In genomic region chr7:44551301-44551700, GRCm38 (mm10) we compare ENCODE assay signal across 22 mouse cellular contexts. TPM values are rescaled to one million over a fixed set of nuclear protein-coding genes. Genes with fewer than 3 reads are reported as not detected.
A peak's percentile ranks its signal among the peaks of the same experiment; 100 is the strongest.
DNase-seq lines count a peak whose midpoint lies in the region; ATAC-seq and TF ChIP-seq lines count a peak whose summit lies in the region.
"Had no signal": no experiment of that assay in that cellular context is flagged by ENCODE, and none has a peak within 500 bp of the region (broad histone marks: within the 10 kb centered on the region; RNA-seq: fewer than 3 reads in every experiment).

No protein-coding gene starts in this region.

- no peak overlapping the region for H3K9ac ChIP-seq in forebrain, embryonic 11.5 days (ENCODE audit: low read length)
- no peak overlapping the region for H3K9ac ChIP-seq in forebrain, embryonic 12.5 days
- no peak overlapping the region for H3K9ac ChIP-seq in ES-Bruce4 (ENCODE audit: low read depth, poor library complexity, severe bottlenecking)
- H3K9ac ChIP-seq: embryonic facial prominence, embryonic 12.5 days; heart, embryonic 13.5 days; hindbrain, embryonic 12.5 days had no signal

- no peak for ATAC-seq in forebrain, embryonic 11.5 days (replicated peaks; ENCODE audit: low FRiP score)
- ATAC-seq in forebrain, embryonic 12.5 days (ENCODE audit: low FRiP score), result no peak
- ATAC-seq: activated CD4-positive, CD25-positive, alpha-beta regulatory T cell, adult 4 months; forebrain, embryonic 14.5 days; hindbrain, embryonic 16.5 days; inflammation-experienced regulatory T-cells, adult 6 months; intestine, postnatal 0 days; Patski had no signal

- peak; percentile 49 for DNase-seq in forebrain, embryonic 11.5 days (ENCODE audit: low spot score)
- DNase-seq in right cerebral cortex, postnatal 14 days, result peak; percentile 6
- DNase-seq in right cerebral cortex, postnatal 4 days, result no peak
- no peak for DNase-seq in embryonic facial prominence, embryonic 10.5 days (ENCODE audit: low spot score)
- DNase-seq in embryo, embryonic 10 days (ENCODE audit: low spot score), result no peak
- DNase-seq in kidney, postnatal 25 days, result no peak
- DNase-seq: adrenal gland, postnatal 14 days; cerebellum, postnatal 36 days; gastrocnemius, postnatal 10 days; heart, adult 2 months; heart, postnatal 36 days had no signal

- no peaks in the 10 kb centered on the region; the same call in 1 of the 2 replicates for H3K36me3 ChIP-seq in forebrain, embryonic 11.5 days (ENCODE audit: control insufficient read depth, insufficient read depth, low read length)
- H3K36me3 ChIP-seq in forebrain, embryonic 12.5 days (replicated peaks), result peaks cover 30% of the 10 kb centered on the region
- H3K36me3 ChIP-seq in ES-Bruce4 (ENCODE audit: control insufficient read depth, insufficient read depth, low read length, poor library complexity, severe bottlenecking), result peaks cover 12% of the 10 kb centered on the region
- H3K36me3 ChIP-seq in embryonic facial prominence, embryonic 10.5 days (replicated peaks), result peaks cover 40% of the 10 kb centered on the region

- H3K4me3 ChIP-seq in forebrain, embryonic 11.5 days (ENCODE audit: low read depth, low read length), result no peak overlapping the region
- H3K4me3 ChIP-seq in forebrain, embryonic 12.5 days (replicated peaks), result no peak overlapping the region
- peak overlapping the region; percentile 9 for H3K4me3 ChIP-seq in ES-Bruce4 (ENCODE audit: low read depth, low read length)
- peak overlapping the region; percentile 4; the same call in 1 of the 2 replicates for H3K4me3 ChIP-seq in embryonic facial prominence, embryonic 10.5 days
- H3K4me3 ChIP-seq: embryonic facial prominence, embryonic 12.5 days; heart, adult 2 months; heart, embryonic 13.5 days; hindbrain, embryonic 12.5 days had no signal

- WGBS in forebrain, embryonic 11.5 days, result 91% methylated on average over 21 of the region's 21 CpGs
- WGBS in forebrain, embryonic 12.5 days, result 94% methylated on average over 21 of the region's 21 CpGs
- WGBS in embryonic facial prominence, embryonic 10.5 days, result 94% methylated on average over 21 of the region's 21 CpGs

- no peak for TF ChIP-seq EP300 in ES-Bruce4 (IDR thresholded peaks at IDR 0.05; ENCODE audit: insufficient read depth, low read depth, low read length)

- no peak overlapping the region for H3K4me2 ChIP-seq in forebrain, embryonic 11.5 days (ENCODE audit: low read depth, low read length, severe bottlenecking)
- no peak overlapping the region for H3K4me2 ChIP-seq in forebrain, embryonic 12.5 days
- H3K4me2 ChIP-seq: embryonic facial prominence, embryonic 12.5 days; heart, embryonic 13.5 days; hindbrain, embryonic 12.5 days had no signal

- TF ChIP-seq CTCF in ES-Bruce4 (IDR thresholded peaks at IDR 0.05; ENCODE audit: low read depth, low read length), result no peak

- H3K27ac ChIP-seq in forebrain, embryonic 11.5 days (ENCODE audit: low read depth, low read length), result no peak overlapping the region
- no peak overlapping the region for H3K27ac ChIP-seq in forebrain, embryonic 12.5 days
- H3K27ac ChIP-seq in ES-Bruce4 (ENCODE audit: insufficient read depth, low read length), result no peak overlapping the region
- H3K27ac ChIP-seq in embryonic facial prominence, embryonic 10.5 days (replicated peaks), result no peak overlapping the region
- H3K27ac ChIP-seq: embryonic facial prominence, embryonic 12.5 days; heart, adult 2 months; heart, embryonic 13.5 days; hindbrain, embryonic 12.5 days had no signal

- TF ChIP-seq POLR2A in ES-Bruce4 (IDR thresholded peaks at IDR 0.05; ENCODE audit: insufficient read depth, low read length), result no peak

- H3K27me3 ChIP-seq in forebrain, embryonic 11.5 days (ENCODE audit: control insufficient read depth, insufficient read depth, low read length), result no peaks in the 10 kb centered on the region
- H3K27me3 ChIP-seq in forebrain, embryonic 12.5 days, result peaks cover 4% of the 10 kb centered on the region; the same call in 1 of the 2 replicates
- H3K27me3 ChIP-seq in ES-Bruce4 (ENCODE audit: control insufficient read depth, insufficient read depth, low read length, poor library complexity, severe bottlenecking), result no peaks in the 10 kb centered on the region
- H3K27me3 ChIP-seq in embryonic facial prominence, embryonic 10.5 days (replicated peaks; ENCODE audit: low read depth, poor library complexity, severe bottlenecking), result no peaks in the 10 kb centered on the region
- H3K27me3 ChIP-seq: embryonic facial prominence, embryonic 12.5 days; Patski had no signal

- H3K9me3 ChIP-seq in forebrain, embryonic 11.5 days (ENCODE audit: control insufficient read depth, low read length), result no peaks in the 10 kb centered on the region
- H3K9me3 ChIP-seq in forebrain, embryonic 12.5 days, result no peaks in the 10 kb centered on the region
- no peaks in the 10 kb centered on the region for H3K9me3 ChIP-seq in ES-Bruce4 (replicated peaks; ENCODE audit: control insufficient read depth, insufficient read depth, low read length, poor library complexity, severe bottlenecking)
- peaks cover 4% of the 10 kb centered on the region; the same call in 1 of the 2 replicates for H3K9me3 ChIP-seq in embryonic facial prominence, embryonic 10.5 days
- H3K9me3 ChIP-seq: embryonic facial prominence, embryonic 12.5 days; heart, embryonic 13.5 days; hindbrain, embryonic 12.5 days had no signal

- peaks cover 9% of the 10 kb centered on the region for H3K4me1 ChIP-seq in forebrain, embryonic 11.5 days (replicated peaks; ENCODE audit: control insufficient read depth, insufficient read depth, low read length)
- peaks cover 26% of the 10 kb centered on the region for H3K4me1 ChIP-seq in forebrain, embryonic 12.5 days
- H3K4me1 ChIP-seq in ES-Bruce4 (ENCODE audit: control insufficient read depth, insufficient read depth, low read length), result peaks cover 5% of the 10 kb centered on the region
- peaks cover 32% of the 10 kb centered on the region for H3K4me1 ChIP-seq in embryonic facial prominence, embryonic 10.5 days

RNA-seq across cellular contexts. Expression of gene Nr1h2, which starts 2.5 kb away (rescaled TPM):
- 72.3 and 76.4 TPM in 2 replicates for polyA plus RNA-seq in forebrain, embryonic 11.5 days (2014; fragmentation: Nextera tagmentation; extraction: Ambion mirVana)
- polyA plus RNA-seq in forebrain, embryonic 12.5 days (2016; fragmentation: Nextera tagmentation; extraction: Ambion mirVana), result 72.7 and 73.5 TPM in 2 replicates
- polyA plus RNA-seq in ES-Bruce4 (2011; ENCODE audit: insufficient read depth, insufficient read length, low read depth, missing spikeins), result 67.6 and 95.7 TPM in 2 replicates
- 75.0 and 77.6 TPM in 2 replicates for polyA plus RNA-seq in embryonic facial prominence, embryonic 10.5 days (2016; fragmentation: Nextera tagmentation; extraction: Ambion mirVana)

RNA-seq across cellular contexts. Expression of gene Pold1, which starts 2.7 kb away (rescaled TPM):
- 124 and 133 TPM in 2 replicates for polyA plus RNA-seq in forebrain, embryonic 11.5 days (2014; fragmentation: Nextera tagmentation; extraction: Ambion mirVana)
- polyA plus RNA-seq in forebrain, embryonic 12.5 days (2016; fragmentation: Nextera tagmentation; extraction: Ambion mirVana), result 111 and 126 TPM in 2 replicates
- 81.9 and 86.6 TPM in 2 replicates for polyA plus RNA-seq in ES-Bruce4 (2011; ENCODE audit: insufficient read depth, insufficient read length, low read depth, missing spikeins)
- 164 and 171 TPM in 2 replicates for polyA plus RNA-seq in embryonic facial prominence, embryonic 10.5 days (2016; fragmentation: Nextera tagmentation; extraction: Ambion mirVana)

RNA-seq across cellular contexts. Expression of gene Spib, which starts 19.4 kb away (rescaled TPM):
- polyA plus RNA-seq in forebrain, embryonic 11.5 days (2014; fragmentation: Nextera tagmentation; extraction: Ambion mirVana), result 0.13 and 0.23 TPM in 2 replicates
- polyA plus RNA-seq in forebrain, embryonic 12.5 days (2016; fragmentation: Nextera tagmentation; extraction: Ambion mirVana), result not detected in 2 replicates
- polyA plus RNA-seq in ES-Bruce4 (2011; ENCODE audit: insufficient read depth, insufficient read length, low read depth, missing spikeins), result 1.4 and 2.4 TPM in 2 replicates
- not detected in 2 replicates for polyA plus RNA-seq in embryonic facial prominence, embryonic 10.5 days (2016; fragmentation: Nextera tagmentation; extraction: Ambion mirVana)
- polyA plus RNA-seq: embryonic facial prominence, embryonic 12.5 days; forebrain, embryonic 14.5 days; hindbrain, embryonic 16.5 days had no signal

RNA-seq across cellular contexts. Expression of gene Napsa, which starts 20.9 kb away (rescaled TPM):
- polyA plus RNA-seq in forebrain, embryonic 11.5 days (2014; fragmentation: Nextera tagmentation; extraction: Ambion mirVana), result 0.68 and 0.92 TPM in 2 replicates
- polyA plus RNA-seq in forebrain, embryonic 12.5 days (2016; fragmentation: Nextera tagmentation; extraction: Ambion mirVana), result 0.38 and 0.51 TPM in 2 replicates
- 0.97 and 1.1 TPM in 2 replicates for polyA plus RNA-seq in ES-Bruce4 (2011; ENCODE audit: insufficient read depth, insufficient read length, low read depth, missing spikeins)
- 0.78 and 0.88 TPM in 2 replicates for polyA plus RNA-seq in embryonic facial prominence, embryonic 10.5 days (2016; fragmentation: Nextera tagmentation; extraction: Ambion mirVana)

RNA-seq across cellular contexts. Expression of gene Mybpc2, which starts 26.8 kb away (rescaled TPM):
- 0.23 TPM in 1 of 2 replicates, not detected in the other for polyA plus RNA-seq in forebrain, embryonic 11.5 days (2014; fragmentation: Nextera tagmentation; extraction: Ambion mirVana)
- 0.13 and 0.17 TPM in 2 replicates for polyA plus RNA-seq in forebrain, embryonic 12.5 days (2016; fragmentation: Nextera tagmentation; extraction: Ambion mirVana)
- 2.3 and 2.5 TPM in 2 replicates for polyA plus RNA-seq in ES-Bruce4 (2011; ENCODE audit: insufficient read depth, insufficient read length, low read depth, missing spikeins)
- polyA plus RNA-seq in embryonic facial prominence, embryonic 10.5 days (2016; fragmentation: Nextera tagmentation; extraction: Ambion mirVana), result 0.04 and 0.08 TPM in 2 replicates
- polyA plus RNA-seq: activated CD4-positive, CD25-positive, alpha-beta regulatory T cell, adult 4 months; inflammation-experienced regulatory T-cells, adult 6 months had no signal

Comparison
In these comparisons a context has a peak if more than half of its experiments do, and no peak if none do; other contexts are left out.
1. DNase-seq: peak in forebrain, embryonic 11.5 days (single experiment) and right cerebral cortex, postnatal 14 days (single experiment); none in right cerebral cortex, postnatal 4 days (single experiment), embryonic facial prominence, embryonic 10.5 days (single experiment), embryo, embryonic 10 days (single experiment) and kidney, postnatal 25 days (0 of 2).
2. H3K4me3 ChIP-seq: peak in ES-Bruce4 (single experiment) and embryonic facial prominence, embryonic 10.5 days (single experiment); none in forebrain, embryonic 11.5 days (single experiment) and forebrain, embryonic 12.5 days (single experiment).